Mouse (Mus musculus) hindbrain, embryonic 10.5 days (tissue): Measurements from ENCODE around the gene Cmtr2. TPM values are rescaled to one million over a fixed set of nuclear protein-coding genes. Genes with fewer than 3 reads are reported as not detected.

Experiments used
- DNase-seq: peaks from one replicate; pipeline ENCODE4 v3.0.0-alpha.2; 2017; ENCODE audit warnings: low spot score
- H3K27ac ChIP-seq: fragments of 300-500 bp; sonication (generic); 2 replicates; pipeline ENCODE4 v1.5.1; 2016; ENCODE audit warnings: mild to moderate bottlenecking, moderate library complexity
- H3K27me3 ChIP-seq: fragments of 300-500 bp; sonication (generic); 2 replicates; pipeline ENCODE4 v1.6.1; 2016; ENCODE audit warnings: mild to moderate bottlenecking; ENCODE audit not compliant: poor library complexity, insufficient read depth, severe bottlenecking
- H3K36me3 ChIP-seq: fragments of 300-500 bp; sonication (generic); 2 replicates; pipeline ENCODE4 v1.6.1; 2016; ENCODE audit warnings: mild to moderate bottlenecking, moderate library complexity
- H3K4me1 ChIP-seq: fragments of 300-500 bp; sonication (generic); replicated peaks from 2 replicates; pipeline ENCODE4 v1.6.1; 2016; ENCODE audit warnings: mild to moderate bottlenecking
- H3K4me3 ChIP-seq: fragments of 300-500 bp; sonication (generic); 2 replicates; pipeline ENCODE4 v1.5.1; 2016; ENCODE audit warnings: mild to moderate bottlenecking, moderate library complexity
- H3K9me3 ChIP-seq: fragments of 300-500 bp; sonication (generic); 2 replicates; pipeline ENCODE4 v1.6.1; 2016; ENCODE audit warnings: mild to moderate bottlenecking, moderate library complexity
- WGBS: fragments of 180-500 bp; shearing (Covaris S2); methylation state at CpG from one replicate; pipeline ENCODE4 v1.1.7; 2016; 5-methylcytosine and 5-hydroxymethylcytosine counted together
- polyA plus RNA-seq: library from polyadenylated mRNA; unstranded; fragments of >200 nt; fragmentation: Nextera tagmentation; extraction: Ambion mirVana; gene quantifications from 2 replicates; pipeline ENCODE4 v1.2.1, GENCODE M21; 2016

The Cmtr2 gene
- polyA plus RNA-seq, result 9.6 and 12.3 TPM in 2 replicates

GRCm38 (mm10) chr8:110215365-110215764 lies at the start of gene Cmtr2:
TSS of gene Cmtr2 (plus strand) at chr8:110215665.
- 74% methylated on average over 7 of the region's 7 CpGs for WGBS
- peaks cover 2% of the 10 kb centered on the region; the same call in 1 of the 2 replicates for H3K27me3 ChIP-seq
- no peaks in the 10 kb centered on the region for H3K9me3 ChIP-seq
- H3K27ac ChIP-seq, result no peak within 1 kb of the TSS
- no peaks in the 10 kb centered on the region; the same call in 1 of the 2 replicates for H3K36me3 ChIP-seq
- DNase-seq, result no peak
- H3K4me1 ChIP-seq, result peaks cover 23% of the 10 kb centered on the region
- H3K4me3 ChIP-seq, result no peak within 1 kb of the TSS

GRCm38 (mm10) chr8:110166270-110166669 lies 49.2 kb upstream of the Cmtr2 start:
- peaks cover 43% of the 10 kb centered on the region for H3K27me3 ChIP-seq
- no peak for DNase-seq
- no peaks in the 10 kb centered on the region for H3K36me3 ChIP-seq
- H3K27ac ChIP-seq, result no peak overlapping the region
- 77% methylated on average over 8 of the region's 8 CpGs for WGBS
- H3K9me3 ChIP-seq, result no peaks in the 10 kb centered on the region
- H3K4me1 ChIP-seq, result peaks cover 8% of the 10 kb centered on the region
- H3K4me3 ChIP-seq, result no peak overlapping the region

GRCm38 (mm10) chr8:110168046-110168445 lies 47.4 kb upstream of the Cmtr2 start, which contains the start of gene Calb2:
TSS of gene Calb2 (minus strand) at chr8:110168210.
- peak; percentile 77 for DNase-seq
- 0 out of 2 replicates have a peak within 1 kb of the TSS, but pooled peaks have one; percentile 35 for H3K27ac ChIP-seq
- no peaks in the 10 kb centered on the region for H3K36me3 ChIP-seq
- whole genome bisulfite sequencing, result under 1% methylated on average over 33 of the region's 33 CpGs
- H3K27me3 ChIP-seq, result peaks cover 43% of the 10 kb centered on the region
- H3K4me1 ChIP-seq, result peaks cover 8% of the 10 kb centered on the region
- no peaks in the 10 kb centered on the region for H3K9me3 ChIP-seq
- peak within 1 kb of the TSS; percentile 44 for H3K4me3 ChIP-seq

- 53% methylated on average over 6 of the region's 6 CpGs for WGBS
- no peak overlapping the region for H3K27ac ChIP-seq
- no peaks in the 10 kb centered on the region for H3K36me3 ChIP-seq
- H3K27me3 ChIP-seq, result peaks cover 34% of the 10 kb centered on the region
- no peak overlapping the region for H3K4me3 ChIP-seq
- no peaks in the 10 kb centered on the region for H3K9me3 ChIP-seq
- no peak for DNase-seq
- H3K4me1 ChIP-seq, result peaks cover 11% of the 10 kb centered on the region
Measured at GRCm38 (mm10) chr8:110172161-110172560, 43.3 kb upstream of the Cmtr2 start.

GRCm38 (mm10) chr8:110174826-110175225 lies 40.6 kb upstream of the Cmtr2 start:
- Histone ChIP-seq H3K4me3 (no peak overlapping the region), H3K9me3 (no peaks in the 10 kb centered on the region), H3K36me3 (no peaks in the 10 kb centered on the region), H3K27me3 (peaks cover 10% of the 10 kb centered on the region; the same call in 1 of the 2 replicates), H3K4me1 (peaks cover 14% of the 10 kb centered on the region), H3K27ac (no peak overlapping the region)
- no peak for DNase-seq
- 89% methylated on average over 4 of the region's 4 CpGs for WGBS

GRCm38 (mm10) chr8:110177359-110178155 lies 37.9 kb upstream of the Cmtr2 start:
- H3K4me1 ChIP-seq, result peaks cover 15% of the 10 kb centered on the region
- peaks cover 8% of the 10 kb centered on the region; the same call in 1 of the 2 replicates for H3K27me3 ChIP-seq
- H3K9me3 ChIP-seq, result no peaks in the 10 kb centered on the region
- DNase-seq, result no peak
- no peaks in the 10 kb centered on the region for H3K36me3 ChIP-seq
- no peak overlapping the region for H3K27ac ChIP-seq
- 27% methylated on average over 22 of the region's 22 CpGs for WGBS
- H3K4me3 ChIP-seq, result no peak overlapping the region

- Histone ChIP-seq H3K4me3 (no peak overlapping the region), H3K36me3 (no peaks in the 10 kb centered on the region), H3K27me3 (no peaks in the 10 kb centered on the region), H3K9me3 (no peaks in the 10 kb centered on the region), H3K4me1 (peaks cover 18% of the 10 kb centered on the region), H3K27ac (no peak overlapping the region)
- WGBS, result 82% methylated on average over 11 of the region's 11 CpGs
- DNase-seq, result no peak
Measured at GRCm38 (mm10) chr8:110182735-110183367, 32.6 kb upstream of the Cmtr2 start.

- H3K4me3 ChIP-seq, result no peak overlapping the region
- no peak for DNase-seq
- no peaks in the 10 kb centered on the region for H3K36me3 ChIP-seq
- no peak overlapping the region for H3K27ac ChIP-seq
- peaks cover 14% of the 10 kb centered on the region for H3K4me1 ChIP-seq
- H3K27me3 ChIP-seq, result no peaks in the 10 kb centered on the region
- no peaks in the 10 kb centered on the region for H3K9me3 ChIP-seq
- 20% methylated on average over 11 of the region's 11 CpGs for WGBS
Measured at GRCm38 (mm10) chr8:110183748-110184147, 31.7 kb upstream of the Cmtr2 start.

- no peaks in the 10 kb centered on the region for H3K27me3 ChIP-seq
- no peaks in the 10 kb centered on the region for H3K9me3 ChIP-seq
- no peak overlapping the region for H3K4me3 ChIP-seq
- H3K36me3 ChIP-seq, result no peaks in the 10 kb centered on the region
- no peak for DNase-seq
- H3K27ac ChIP-seq, result no peak overlapping the region
- 83% methylated on average over 4 of the region's 4 CpGs for WGBS
- peaks cover 20% of the 10 kb centered on the region for H3K4me1 ChIP-seq
Measured at GRCm38 (mm10) chr8:110185538-110185937, 29.9 kb upstream of the Cmtr2 start.

- WGBS, result 28% methylated on average over 8 of the region's 8 CpGs
- H3K9me3 ChIP-seq, result no peaks in the 10 kb centered on the region
- no peak for DNase-seq
- 0 out of 2 replicates have a peak, but pooled peaks cover 6% of the 10 kb centered on the region for H3K4me1 ChIP-seq
- H3K27ac ChIP-seq, result no peak overlapping the region
- H3K4me3 ChIP-seq, result no peak overlapping the region
- no peaks in the 10 kb centered on the region for H3K27me3 ChIP-seq
- no peaks in the 10 kb centered on the region for H3K36me3 ChIP-seq
Measured at GRCm38 (mm10) chr8:110188961-110189750, 26.3 kb upstream of the Cmtr2 start.

- Histone ChIP-seq H3K4me1 (no peaks in the 10 kb centered on the region), H3K36me3 (no peaks in the 10 kb centered on the region), H3K27ac (no peak overlapping the region), H3K27me3 (no peaks in the 10 kb centered on the region), H3K9me3 (no peaks in the 10 kb centered on the region), H3K4me3 (no peak overlapping the region)
- WGBS, result 1% methylated on average over 5 of the region's 5 CpGs
- DNase-seq, result peak; percentile 62
Measured at GRCm38 (mm10) chr8:110196678-110197077, 18.8 kb upstream of the Cmtr2 start.

GRCm38 (mm10) chr8:110201806-110202205 lies 13.7 kb upstream of the Cmtr2 start:
- H3K27me3 ChIP-seq, result no peaks in the 10 kb centered on the region
- WGBS, result 35% methylated on average over 11 of the region's 11 CpGs
- H3K9me3 ChIP-seq, result no peaks in the 10 kb centered on the region
- no peaks in the 10 kb centered on the region for H3K4me1 ChIP-seq
- no peak overlapping the region for H3K4me3 ChIP-seq
- no peaks in the 10 kb centered on the region for H3K36me3 ChIP-seq
- no peak overlapping the region for H3K27ac ChIP-seq
- DNase-seq, result peak; percentile 53
